Mouse (Mus musculus) lung, adult 2 months (tissue): ENCODE results near the gene Lpcat3.

Experiments
- CTCF ChIP-seq: fragments of 200-500 bp; IDR thresholded peaks from 2 replicates; pipeline ENCODE4 v1.5.1; 2011; ENCODE audit warnings: mild to moderate bottlenecking, low read length, control low read depth; ENCODE audit not compliant: insufficient read depth
- POLR2A ChIP-seq: fragments of 200-500 bp; IDR thresholded peaks from 2 replicates; pipeline ENCODE4 v1.6.1; 2011; ENCODE audit warnings: low read depth, mild to moderate bottlenecking, control low read depth, low read length, borderline replicate concordance; ENCODE audit errors: extremely low read depth

DNA sequence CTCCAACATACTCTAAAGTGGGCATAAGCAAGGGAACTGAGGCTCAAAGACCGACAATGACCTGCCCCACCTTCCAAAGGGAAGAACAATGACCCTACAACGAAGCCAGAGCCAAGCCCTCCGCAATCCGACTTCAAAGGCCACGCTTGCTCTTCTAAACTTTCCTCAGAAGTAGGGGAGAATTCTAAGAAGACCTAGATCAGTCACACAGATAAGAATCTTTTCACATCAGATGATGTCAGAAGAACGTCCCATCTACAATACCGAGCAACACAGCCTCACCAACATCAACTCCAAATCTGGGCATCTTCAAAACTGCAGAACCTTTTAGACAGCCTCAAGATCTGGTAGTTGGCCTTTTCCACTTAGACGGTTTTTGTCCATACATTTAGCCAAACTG, 87.6 kb downstream of the Lpcat3 start:
- TF ChIP-seq CTCF (no peak), POLR2A (no peak)
